Mouse (Mus musculus): ENCODE data around the gene Ypel2. TPM values are rescaled to one million over a fixed set of nuclear protein-coding genes. Genes with fewer than 3 reads are reported as not detected.

The Ypel2 gene
- total and polyA plus RNA-seq, 3 experiments, result 0.23 to 0.52 TPM; not detected in 1

DNA sequence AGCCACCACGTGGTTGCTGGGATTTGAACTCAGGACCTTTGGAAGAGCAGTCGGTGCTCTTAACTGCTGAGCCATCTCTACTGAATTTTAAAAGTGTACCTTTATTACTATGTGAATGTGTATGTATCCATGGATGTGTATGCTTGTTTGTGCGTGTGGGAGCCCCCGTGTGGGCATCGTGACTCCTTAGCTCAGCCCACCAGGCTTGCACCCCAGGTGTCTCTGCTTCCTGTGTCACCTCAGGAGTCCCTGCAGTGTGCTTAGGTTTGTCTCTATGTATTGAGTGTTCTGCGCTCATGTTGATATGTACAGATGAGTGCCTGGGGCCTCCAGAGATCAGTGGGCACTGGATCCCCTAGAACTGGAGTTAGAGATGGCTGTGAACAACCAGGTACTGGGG, 13.0 kb downstream of the Ypel2 start:
- H3K27me3 ChIP-seq (ENCODE audit: control insufficient read depth in 1 of 2, insufficient read depth in 2 of 2, low read length in 2 of 2), result no peaks in the 10 kb centered on the region
- no peak for DNase-seq (ENCODE audit: low read depth, low spot score)
- no peaks in the 10 kb centered on the region for H3K79me2 ChIP-seq (ENCODE audit: control insufficient read depth, insufficient read depth, low read length, poor library complexity)
- no peak for TF ChIP-seq POLR2A (IDR thresholded peaks at IDR 0.05; ENCODE audit: control insufficient read depth in 1 of 2, insufficient read depth in 1 of 2, low read depth in 1 of 2, low read length in 2 of 2, poor library complexity in 1 of 2)
- TF ChIP-seq ZMIZ1 (IDR thresholded peaks at IDR 0.05; ENCODE audit: low read depth, low read length), result no peak
- no peak for TF ChIP-seq JUND (IDR thresholded peaks at IDR 0.05; ENCODE audit: low read depth, low read length)
- no peak for TF ChIP-seq ETS1 (IDR thresholded peaks at IDR 0.05; ENCODE audit: low read depth, low read length)
- no peak for TF ChIP-seq SIN3A (IDR thresholded peaks at IDR 0.05; ENCODE audit: low read length)
- no peak for TF ChIP-seq USF1 (IDR thresholded peaks at IDR 0.05; ENCODE audit: low read depth, low read length)
- TF ChIP-seq CHD1 (IDR thresholded peaks at IDR 0.05; ENCODE audit: low read depth, low read length), result no peak
- no peak for TF ChIP-seq MAFK (IDR thresholded peaks at IDR 0.05; ENCODE audit: borderline replicate concordance, low read depth, low read length)
- no peak for TF ChIP-seq MEF2A (IDR thresholded peaks at IDR 0.05; ENCODE audit: extremely low read depth, insufficient replicate concordance, low read depth, low read length, poor library complexity, severe bottlenecking)
- no peak for TF ChIP-seq MYC (IDR thresholded peaks at IDR 0.05; ENCODE audit: low read depth, low read length)
- TF ChIP-seq ZKSCAN1 (IDR thresholded peaks at IDR 0.05; ENCODE audit: low read depth, low read length), result no peak
- TF ChIP-seq TCF12 (IDR thresholded peaks at IDR 0.05; ENCODE audit: low read depth, low read length), result no peak
- no peak for TF ChIP-seq NRF1 (IDR thresholded peaks at IDR 0.05; ENCODE audit: insufficient read depth, low read depth, low read length, poor library complexity, severe bottlenecking)
- no peak for TF ChIP-seq MXI1 (IDR thresholded peaks at IDR 0.05; ENCODE audit: low read depth, low read length)
- no peak for TF ChIP-seq BHLHE40 (IDR thresholded peaks at IDR 0.05; ENCODE audit: borderline replicate concordance, low read depth, low read length)
- TF ChIP-seq CHD2 (IDR thresholded peaks at IDR 0.05; ENCODE audit: low read length), result no peak
- TF ChIP-seq MAZ (IDR thresholded peaks at IDR 0.05; ENCODE audit: low read depth, low read length), result no peak
- TF ChIP-seq EP300 (IDR thresholded peaks at IDR 0.05; ENCODE audit: low read depth in 1 of 2, low read length in 2 of 2), result no peak
- H3K9me3 ChIP-seq (replicated peaks; ENCODE audit: insufficient read depth, low read length), result no peaks in the 10 kb centered on the region
- no peaks in the 10 kb centered on the region for H3K36me3 ChIP-seq (ENCODE audit: control insufficient read depth in 1 of 2, insufficient read depth in 2 of 2, low read length in 2 of 2)
- H3K4me1 ChIP-seq (ENCODE audit: control insufficient read depth in 1 of 2, insufficient read depth in 2 of 2, low read length in 2 of 2), result no peaks in the 10 kb centered on the region
- H3K27ac ChIP-seq (ENCODE audit: control insufficient read depth, low read depth, low read length), result no peak overlapping the region
- no peak overlapping the region for H3K4me3 ChIP-seq (ENCODE audit: control insufficient read depth in 1 of 2, insufficient read depth in 1 of 2, low read depth in 2 of 2, low read length in 2 of 2)
- H3K9ac ChIP-seq (ENCODE audit: control insufficient read depth, low read depth, low read length, poor library complexity, severe bottlenecking), result no peak overlapping the region

DNA sequence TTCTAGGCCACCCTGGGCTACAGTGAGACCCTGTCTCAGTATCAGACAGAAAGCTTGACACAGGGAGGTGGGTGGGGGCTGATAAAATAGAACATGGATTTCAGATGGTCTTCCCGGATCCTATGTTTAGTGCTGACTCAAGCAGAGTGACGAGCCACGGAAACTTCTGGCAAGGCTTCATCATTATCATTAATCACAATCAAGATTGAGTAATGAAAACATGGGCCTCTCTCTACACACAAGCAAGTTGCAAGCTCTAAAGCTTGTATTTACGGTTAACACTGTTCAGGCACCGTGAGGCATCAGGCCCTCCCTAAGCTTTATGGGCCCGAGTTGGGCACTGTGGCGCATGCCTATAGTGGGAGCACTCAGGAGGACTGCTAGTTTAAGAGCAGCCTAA, 13.7 kb downstream of the Ypel2 start:
- no peak overlapping the region for H3K27ac ChIP-seq (ENCODE audit: control insufficient read depth, low read depth, low read length)

More for the DNA sequence above, 13.7 kb downstream of the Ypel2 start:
- H3K79me2 ChIP-seq (ENCODE audit: control insufficient read depth, insufficient read depth, low read length, poor library complexity), result no peaks in the 10 kb centered on the region
- no peak overlapping the region for H3K9ac ChIP-seq (ENCODE audit: control insufficient read depth, low read depth, low read length, poor library complexity, severe bottlenecking)
- no peaks in the 10 kb centered on the region for H3K36me3 ChIP-seq (ENCODE audit: control insufficient read depth in 1 of 2, insufficient read depth in 2 of 2, low read length in 2 of 2)
- H3K4me3 ChIP-seq (ENCODE audit: control insufficient read depth in 1 of 2, insufficient read depth in 1 of 2, low read depth in 2 of 2, low read length in 2 of 2), result no peak overlapping the region
- no peaks in the 10 kb centered on the region for H3K4me1 ChIP-seq (ENCODE audit: control insufficient read depth in 1 of 2, insufficient read depth in 2 of 2, low read length in 2 of 2)
- no peaks in the 10 kb centered on the region for H3K9me3 ChIP-seq (replicated peaks; ENCODE audit: insufficient read depth, low read length)
- no peak for DNase-seq (ENCODE audit: low read depth, low spot score)
- TF ChIP-seq ZNF384 (IDR thresholded peaks at IDR 0.05; ENCODE audit: low read depth, low read length) (no peak), TCF12 (IDR thresholded peaks at IDR 0.05; ENCODE audit: low read depth, low read length) (no peak)
- H3K27me3 ChIP-seq (ENCODE audit: control insufficient read depth in 1 of 2, insufficient read depth in 2 of 2, low read length in 2 of 2), result no peaks in the 10 kb centered on the region
